8 mouse cellular contexts compared by ENCODE assay signal in genomic region chr16:43363751-43364515, GRCm38 (mm10).
DNase-seq lines count a peak whose midpoint lies in the region; ATAC-seq and TF ChIP-seq lines count a peak whose summit lies in the region.
"Had no signal": no experiment of that assay in that cellular context is flagged by ENCODE, and none has a peak within 500 bp of the region (broad histone marks: within the 10 kb centered on the region; RNA-seq: fewer than 3 reads in every experiment).

No protein-coding gene starts in this region.

- H3K4me3 ChIP-seq in cortical plate, adult 2 months (ENCODE audit: insufficient read depth, low read length), result peak overlapping the region; percentile 8; the same call in 1 of the 2 replicates
- no peak overlapping the region for H3K4me3 ChIP-seq in intestine, postnatal 0 days (ENCODE audit: low read depth, low read length)
- no peak overlapping the region for H3K4me3 ChIP-seq in limb, embryonic 10.5 days
- H3K4me3 ChIP-seq: erythroblast, embryonic 14.5 days had no signal

- intact Hi-C loops in gastrocnemius, postnatal 36 days (cut with DNase I), result loop anchor here (5.0 kb wide), 1 partner anchor 57 kb away; no protein-coding TSS in a partner anchor

- DNase-seq in adipocyte (ENCODE audit: low spot score), result peak; percentile 88
- peak; percentile 45 to 72 for DNase-seq in gastrocnemius, postnatal 36 days
- DNase-seq in limb, embryonic 10.5 days (ENCODE audit: low spot score), result no peak
- DNase-seq in urinary bladder, postnatal 25 days (ENCODE audit: low spot score), result peak; percentile 12

- no peaks in the 10 kb centered on the region for H3K9me3 ChIP-seq in intestine, postnatal 0 days (ENCODE audit: control insufficient read depth)
- H3K9me3 ChIP-seq in limb, embryonic 10.5 days (replicated peaks), result no peaks in the 10 kb centered on the region

- H3K4me2 ChIP-seq in intestine, postnatal 0 days (replicated peaks; ENCODE audit: low read depth), result peak overlapping the region; percentile 47

- H3K4me1 ChIP-seq in cortical plate, adult 2 months (ENCODE audit: control insufficient read depth, insufficient read depth, low read length), result no peaks in the 10 kb centered on the region; the same call in none of the 2 replicates
- H3K4me1 ChIP-seq in intestine, postnatal 0 days (replicated peaks; ENCODE audit: control insufficient read depth, insufficient read depth, low read length), result 0 out of 2 replicates have a peak, but pooled peaks cover 3% of the 10 kb centered on the region
- H3K4me1 ChIP-seq in limb, embryonic 10.5 days, result peaks cover 15% of the 10 kb centered on the region

- H3K36me3 ChIP-seq in intestine, postnatal 0 days (ENCODE audit: control insufficient read depth, insufficient read depth), result no peaks in the 10 kb centered on the region
- no peaks in the 10 kb centered on the region for H3K36me3 ChIP-seq in limb, embryonic 10.5 days

- no peaks in the 10 kb centered on the region for H3K27me3 ChIP-seq in intestine, postnatal 0 days (replicated peaks; ENCODE audit: control insufficient read depth, insufficient read depth, low read length)
- H3K27me3 ChIP-seq in limb, embryonic 10.5 days (ENCODE audit: low read depth, poor library complexity, severe bottlenecking), result no peaks in the 10 kb centered on the region

- TF ChIP-seq CTCF in cortical plate, adult 2 months (IDR thresholded peaks at IDR 0.05; ENCODE audit: extremely low read depth, insufficient read depth, low read length), result no peak
- no peak for TF ChIP-seq CTCF in intestine, postnatal 0 days (IDR thresholded peaks at IDR 0.05; ENCODE audit: low read depth)

- ATAC-seq in intestine, postnatal 0 days, result peak; percentile 56; the same call in 1 of the 2 replicates
- peak; percentile 50; the same call in 1 of the 2 replicates for ATAC-seq in megakaryocyte-erythroid progenitor cell, adult 5-6 weeks (replicated peaks; ENCODE audit: low FRiP score, low TSS enrichment, poor library complexity, severe bottlenecking)

- no peak overlapping the region for H3K9ac ChIP-seq in intestine, postnatal 0 days (ENCODE audit: low read depth, low read length)

- 27% methylated on average over 7 of the region's 7 CpGs for WGBS in intestine, postnatal 0 days
- 36% methylated on average over 7 of the region's 7 CpGs for WGBS in limb, embryonic 10.5 days

- peak overlapping the region; percentile 85; the same call in 1 of the 2 replicates for H3K27ac ChIP-seq in cortical plate, adult 2 months (ENCODE audit: insufficient read depth, low read length)
- peak overlapping the region; percentile 60 for H3K27ac ChIP-seq in intestine, postnatal 0 days (ENCODE audit: low read depth, low read length)
- peak overlapping the region; percentile 25; the same call in 1 of the 2 replicates for H3K27ac ChIP-seq in limb, embryonic 10.5 days

- no peak for TF ChIP-seq POLR2A in cortical plate, adult 2 months (IDR thresholded peaks at IDR 0.05; ENCODE audit: extremely low read depth, insufficient read depth, low read length)

Comparison
In these comparisons a context has a peak if more than half of its experiments do, and no peak if none do; other contexts are left out.
1. H3K27ac ChIP-seq: peak in every context shown above with its lines; median percentile 85 in cortical plate, adult 2 months; 60 in intestine, postnatal 0 days; 25 in limb, embryonic 10.5 days.